Mouse (Mus musculus) right cerebral cortex, postnatal 25 days (tissue): ENCODE measurements around the gene Lrrc4b.
A peak's percentile ranks its signal among the peaks of the same experiment; 100 is the strongest.

Experiments
- DNase-seq: peaks from one replicate; pipeline ENCODE4 v3.0.0; 2022

Gene Lrrc4b

DNA sequence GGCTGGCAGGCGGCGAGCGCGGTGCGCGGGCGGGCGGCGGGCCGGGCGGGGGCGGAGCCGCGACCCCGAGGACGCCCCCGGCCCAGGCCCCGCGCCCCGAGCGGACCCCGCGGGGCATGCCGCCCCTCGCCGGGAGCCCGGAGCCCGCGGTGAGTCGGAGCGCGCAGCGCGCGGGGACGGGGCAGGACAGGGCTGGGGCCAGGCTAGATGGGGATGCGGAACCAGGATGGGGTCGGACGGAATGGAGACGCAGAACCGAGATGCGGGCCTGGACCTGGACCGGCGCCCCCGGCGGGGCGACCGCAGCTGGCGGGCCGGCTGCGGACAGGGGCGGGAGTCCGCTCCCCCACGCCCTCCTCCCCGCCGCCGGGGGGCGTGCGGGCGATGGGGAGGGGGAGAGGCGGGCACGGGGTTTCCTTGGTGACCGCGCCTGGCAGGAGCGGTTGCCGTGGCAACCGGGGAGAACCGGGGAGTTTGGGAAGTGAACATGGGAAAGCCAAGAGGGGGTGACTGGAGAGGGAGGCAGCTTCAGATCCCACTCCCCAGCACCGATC is at the start of gene Lrrc4b:
Lrrc4b (plus strand) TSS at position 51 of the 554 bp plus-strand sequence.
- peak; percentile 86 for DNase-seq

GRCm38 (mm10) chr7:44382541-44382940 is 46.3 kb upstream of the Lrrc4b start:
- peak; percentile 85 for DNase-seq

DNA sequence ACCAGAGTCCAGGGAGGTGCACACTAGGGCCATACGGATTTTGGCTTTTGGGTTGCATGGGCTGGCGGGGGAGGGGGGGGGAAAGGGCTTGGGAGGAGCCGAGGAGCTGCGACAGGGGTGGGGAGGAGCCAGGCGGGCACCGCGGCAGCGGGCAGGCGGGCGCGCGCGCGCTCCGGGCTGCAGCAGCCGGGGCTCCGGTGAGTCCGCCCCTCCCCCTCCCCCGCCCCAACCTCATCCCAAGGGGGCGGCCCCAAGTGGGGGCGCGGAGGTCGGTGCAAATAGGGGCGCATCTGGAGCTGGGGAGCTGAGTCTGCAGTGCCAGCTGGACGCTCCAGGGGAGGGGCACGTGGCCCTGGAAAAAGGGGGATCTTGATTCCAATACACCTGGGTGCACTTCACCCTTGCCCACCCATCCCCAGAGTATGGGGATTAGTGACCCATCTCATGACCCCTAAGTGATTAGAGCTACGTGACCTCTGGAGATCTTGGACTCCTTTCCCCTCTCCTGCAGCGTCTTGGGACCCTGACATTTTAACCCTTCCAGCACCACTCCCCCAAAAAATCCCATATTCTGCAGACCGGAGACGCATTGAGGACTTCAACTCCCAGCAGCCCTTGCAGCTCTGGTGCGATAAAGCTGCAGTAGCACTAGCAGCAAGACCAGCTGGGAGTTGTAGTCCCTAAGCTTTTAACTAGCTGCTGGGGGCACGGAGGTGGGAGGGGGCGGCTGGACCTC is 44.7 kb upstream of the Lrrc4b start, which contains the start of gene Syt3:
Syt3 (plus strand) TSS at position 123 of the 736 bp plus-strand sequence.
- peak; percentile 78 for DNase-seq

GRCm38 (mm10) chr7:44384716-44385059 is 44.1 kb upstream of the Lrrc4b start:
- no peak for DNase-seq

DNA sequence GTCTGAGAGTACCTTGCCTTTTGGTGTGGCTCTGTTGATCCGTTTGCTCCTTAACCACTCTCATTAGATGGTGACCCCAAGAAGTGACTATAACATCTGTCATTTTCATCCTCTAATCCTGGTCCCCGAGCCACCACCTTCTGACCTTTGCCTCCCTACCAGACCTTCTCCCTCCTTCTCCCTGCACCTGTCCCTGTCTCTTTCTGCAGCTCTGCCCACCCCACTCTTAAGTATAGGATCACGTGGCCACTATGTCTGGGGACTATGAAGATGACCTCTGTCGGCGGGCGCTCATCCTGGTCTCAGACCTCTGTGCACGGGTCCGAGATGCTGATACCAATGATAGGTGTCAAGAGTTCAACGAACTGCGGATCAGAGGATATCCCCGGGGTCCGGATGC is 43.1 kb upstream of the Lrrc4b start, which contains the start of gene 1700008O03Rik:
1700008O03Rik (minus strand) TSS at position 101 of the 400 bp plus-strand sequence.
- no peak for DNase-seq

DNA sequence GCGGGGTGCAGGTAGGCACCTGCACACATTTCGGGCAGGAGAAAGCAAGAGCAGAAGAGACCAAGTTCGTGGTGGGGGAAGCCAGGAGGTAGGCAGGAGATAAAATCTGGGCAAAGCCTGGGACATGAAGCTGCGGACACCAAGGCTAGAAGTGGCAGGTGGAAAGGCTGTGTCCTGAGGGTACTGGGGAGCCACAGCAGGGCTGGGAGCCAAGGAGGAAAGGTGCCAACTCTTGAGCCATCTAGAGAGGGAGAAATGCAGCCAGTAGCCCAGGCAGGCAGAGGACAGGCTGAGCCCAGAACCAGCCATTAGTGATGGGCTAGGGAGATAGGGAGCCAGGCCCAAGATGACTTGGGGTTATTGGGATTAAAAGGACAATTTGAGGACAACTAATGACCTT is 37.0 kb upstream of the Lrrc4b start:
- no peak for DNase-seq

DNA sequence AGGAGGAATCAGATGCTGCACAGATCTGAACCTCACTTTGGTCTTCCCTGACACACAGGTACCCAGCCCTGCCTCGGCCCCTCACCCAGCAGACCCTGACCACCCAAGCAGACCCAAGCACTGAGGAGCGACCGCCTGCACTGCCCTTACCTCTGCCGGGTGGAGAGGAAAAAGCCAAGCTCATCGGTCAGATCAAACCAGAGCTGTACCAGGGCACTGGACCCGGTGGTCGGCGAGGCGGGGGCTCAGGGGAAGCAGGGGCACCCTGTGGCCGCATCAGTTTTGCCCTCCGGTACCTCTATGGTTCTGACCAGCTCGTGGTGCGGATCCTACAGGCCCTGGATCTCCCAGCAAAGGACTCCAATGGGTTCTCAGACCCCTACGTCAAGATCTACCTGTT is 36.5 kb upstream of the Lrrc4b start:
- no peak for DNase-seq

DNA sequence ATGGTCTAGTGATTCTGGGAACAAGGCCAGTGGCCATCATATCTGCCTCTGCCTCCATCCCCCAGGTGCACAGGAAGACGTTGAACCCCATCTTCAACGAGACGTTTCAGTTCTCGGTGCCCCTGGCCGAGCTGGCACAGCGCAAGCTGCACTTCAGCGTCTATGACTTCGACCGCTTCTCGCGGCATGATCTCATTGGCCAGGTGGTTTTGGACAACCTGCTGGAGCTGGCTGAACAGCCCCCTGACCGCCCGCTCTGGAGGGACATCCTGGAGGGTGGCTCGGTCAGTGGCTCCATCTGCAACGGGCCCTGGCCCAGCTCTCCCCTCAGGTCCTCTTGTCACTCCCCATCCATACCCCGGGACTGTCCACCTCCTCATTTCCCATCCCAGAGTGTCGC is 35.5 kb upstream of the Lrrc4b start:
- no peak for DNase-seq

DNA sequence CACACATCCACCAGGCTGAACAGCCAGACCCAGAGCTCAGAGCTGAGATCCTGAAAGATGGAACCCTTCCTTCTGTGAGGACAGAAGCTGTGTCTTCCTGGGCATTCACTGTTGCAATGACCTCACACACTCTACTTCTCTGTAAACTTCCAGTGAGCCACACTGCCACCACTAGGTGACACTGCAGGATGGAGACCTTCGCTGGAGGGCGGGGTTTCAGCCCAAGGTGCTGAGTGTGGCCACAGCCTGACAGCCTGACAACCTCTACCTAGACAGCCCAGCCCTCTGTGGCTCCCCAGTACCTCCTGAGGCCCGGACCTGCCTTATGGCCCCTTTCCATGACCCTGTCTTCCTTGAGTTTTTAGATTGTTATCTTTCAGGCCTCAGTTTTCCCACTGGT is 30.2 kb upstream of the Lrrc4b start:
- DNase-seq, result no peak

GRCm38 (mm10) chr7:44401673-44402072 is 27.1 kb upstream of the Lrrc4b start:
- DNase-seq, result no peak

- peak; percentile 93 for DNase-seq
Observed at GRCm38 (mm10) chr7:44405346-44406014, 23.3 kb upstream of the Lrrc4b start.

- DNase-seq, result no peak
Observed at GRCm38 (mm10) chr7:44406015-44406355, 22.8 kb upstream of the Lrrc4b start.

DNA sequence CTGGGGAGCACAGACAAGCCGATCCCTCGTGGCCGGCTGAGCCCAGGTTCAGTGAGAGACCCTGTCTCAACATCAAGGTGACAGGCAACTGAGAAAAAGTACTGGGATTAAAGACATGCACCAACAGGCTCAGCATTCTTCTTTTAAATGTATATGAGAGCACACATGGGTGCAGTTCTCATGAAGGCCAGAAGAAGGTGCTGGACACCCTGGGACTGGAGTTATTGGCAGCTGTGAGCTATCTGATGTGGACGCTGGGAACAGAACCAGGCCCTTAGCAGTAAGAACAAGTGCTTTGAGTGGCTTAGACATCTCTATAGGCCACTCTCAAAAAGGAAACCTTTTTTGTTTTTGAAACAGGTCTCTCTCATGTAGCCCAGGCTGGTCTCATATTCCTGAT is 17.7 kb upstream of the Lrrc4b start:
- DNase-seq, result no peak

DNA sequence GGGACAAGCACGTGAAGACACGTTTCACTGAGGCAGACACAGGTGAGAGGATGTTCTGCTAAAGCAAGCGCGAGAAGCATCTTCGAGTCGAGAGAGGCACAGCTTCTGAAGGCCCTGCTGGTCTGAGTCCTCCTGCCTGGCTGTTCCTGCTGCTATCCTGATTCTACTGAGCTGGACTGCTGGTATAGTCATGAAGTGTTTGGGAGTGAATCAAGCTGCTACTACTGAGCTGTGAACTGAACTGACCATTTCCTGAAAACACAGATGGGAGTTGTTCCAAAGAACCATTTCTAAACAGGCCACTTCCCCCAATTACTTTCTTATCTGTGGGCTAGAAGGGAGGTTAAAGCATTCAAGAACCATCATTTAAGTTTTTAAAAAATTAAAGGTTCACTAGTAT is 15.5 kb upstream of the Lrrc4b start:
- no peak for DNase-seq

DNA sequence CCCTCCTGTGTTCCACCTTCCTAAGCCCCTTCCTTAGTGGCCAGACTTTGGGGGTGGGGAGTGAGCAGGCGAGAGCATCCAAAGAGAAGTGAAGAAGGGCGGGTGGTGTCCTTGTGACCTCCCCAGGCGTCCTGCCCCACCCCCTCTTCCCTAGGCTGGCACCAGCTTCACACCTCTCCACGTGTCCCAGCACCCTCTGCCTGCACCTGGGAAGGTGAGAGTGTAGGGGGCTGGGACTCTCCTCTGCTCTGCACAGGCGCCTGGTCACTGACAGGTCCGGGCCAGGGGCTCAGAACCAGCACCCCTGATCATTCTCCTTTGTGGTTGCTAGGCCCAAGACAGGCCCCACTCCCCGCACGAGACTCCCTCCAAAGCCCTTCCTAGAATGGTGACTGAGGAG is 1.2 kb upstream of the Lrrc4b start:
- DNase-seq, result no peak

- DNase-seq, result peak; percentile 57
Observed at GRCm38 (mm10) chr7:44428171-44428950, 457 bp upstream of the Lrrc4b start.

GRCm38 (mm10) chr7:44429534-44430488 is 993 bp downstream of the Lrrc4b start:
- DNase-seq, result peak; percentile 68

- no peak for DNase-seq
Observed at GRCm38 (mm10) chr7:44432550-44432949, 3.7 kb downstream of the Lrrc4b start.

GRCm38 (mm10) chr7:44433371-44433770 is 4.6 kb downstream of the Lrrc4b start:
- no peak for DNase-seq

GRCm38 (mm10) chr7:44434089-44434488 is 5.3 kb downstream of the Lrrc4b start:
- no peak for DNase-seq

DNA sequence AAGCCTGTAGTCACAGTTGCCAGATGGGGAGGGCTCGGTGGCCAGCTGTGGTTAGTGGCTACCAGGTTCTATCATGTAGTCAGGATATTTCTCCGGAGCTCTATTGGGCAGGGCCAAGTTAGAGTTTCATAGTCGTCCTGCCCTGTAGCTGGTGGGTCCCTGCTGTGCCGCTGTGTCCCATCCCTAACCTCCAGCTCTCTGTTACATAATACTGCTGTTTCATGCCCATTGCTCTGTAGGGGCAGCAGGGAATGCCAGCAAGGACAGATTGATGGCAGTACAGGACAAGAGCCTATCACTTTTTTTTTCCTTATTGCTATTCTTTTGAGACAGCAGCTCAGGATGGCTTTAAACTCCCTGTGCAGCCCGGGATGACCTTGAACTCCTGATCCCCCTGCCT is 7.0 kb downstream of the Lrrc4b start:
- no peak for DNase-seq

DNA sequence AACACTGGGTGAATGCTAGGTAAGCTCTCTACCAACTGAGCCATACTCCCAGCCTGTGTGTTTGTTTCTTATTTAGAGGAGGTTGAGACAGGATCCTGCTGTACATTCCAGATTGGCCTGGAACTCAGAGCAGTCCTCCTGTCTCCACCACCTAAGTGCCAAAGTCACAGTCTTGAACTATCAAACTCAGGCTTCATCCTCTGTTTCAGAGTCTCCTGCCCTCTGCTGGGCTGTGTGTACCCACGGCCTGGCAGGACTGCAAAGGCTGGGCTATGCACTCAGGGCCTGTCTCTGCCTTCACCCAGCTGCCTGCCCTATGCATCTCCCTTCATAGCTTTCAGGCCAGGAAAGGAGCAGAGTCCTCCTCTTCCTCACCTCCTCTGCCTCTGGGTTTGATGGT is 7.4 kb downstream of the Lrrc4b start:
- DNase-seq, result no peak
